Mouse (Mus musculus): ENCODE data around the gene Ak8. TPM values are rescaled to one million over a fixed set of nuclear protein-coding genes. Genes with fewer than 3 reads are reported as not detected.
A peak's percentile ranks its signal among the peaks of the same experiment; 100 is the strongest.

Gene Ak8
- polyA plus RNA-seq, 1 experiment from 2014 or later, result 2.0 TPM

DNA sequence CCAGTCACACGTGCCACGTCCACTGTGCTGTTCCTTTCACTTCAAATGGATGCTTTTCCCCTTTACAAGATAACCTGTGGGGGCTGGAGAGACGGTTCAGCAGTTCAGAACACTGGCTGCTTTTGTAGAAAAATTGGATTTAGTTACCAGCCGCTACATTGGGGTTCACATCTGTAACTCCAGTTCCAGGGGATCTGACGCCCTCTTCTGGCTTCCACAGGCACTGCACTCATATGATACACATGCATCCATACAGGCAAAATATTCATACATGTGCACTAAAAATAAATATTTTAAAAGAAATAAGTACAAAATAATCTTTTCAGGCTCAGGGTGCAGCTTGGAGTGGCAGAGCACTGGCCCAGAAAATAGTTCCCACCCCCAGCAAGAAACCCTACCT is 94.7 kb downstream of the Ak8 start:
- 74% methylated on average over 5 of the region's 5 CpGs for WGBS
- Histone ChIP-seq H3K36me3 (ENCODE audit: control insufficient read depth, insufficient read depth, low read length) (no peaks in the 10 kb centered on the region), H3K9me3 (ENCODE audit: control insufficient read depth, low read length) (no peaks in the 10 kb centered on the region), H3K4me2 (ENCODE audit: low read depth, low read length) (no peak overlapping the region), H3K4me1 (ENCODE audit: control insufficient read depth, insufficient read depth, low read length) (peaks cover 4% of the 10 kb centered on the region; the same call in 1 of the 2 replicates), H3K9ac (ENCODE audit: low read depth, low read length) (no peak overlapping the region), H3K27me3 (replicated peaks; ENCODE audit: control insufficient read depth, insufficient read depth, low read length) (no peaks in the 10 kb centered on the region), H3K27ac (replicated peaks; ENCODE audit: low read depth, low read length) (no peak overlapping the region), H3K4me3 (ENCODE audit: low read depth, low read length) (no peak overlapping the region)
- no peak for DNase-seq (ENCODE audit: low spot score)
- ATAC-seq (ENCODE audit: low read depth), result no peak

- H3K9me3 ChIP-seq (ENCODE audit: control insufficient read depth, low read length), result no peaks in the 10 kb centered on the region
- H3K36me3 ChIP-seq (ENCODE audit: control insufficient read depth, insufficient read depth, low read length), result no peaks in the 10 kb centered on the region
- peaks cover 4% of the 10 kb centered on the region; the same call in 1 of the 2 replicates for H3K4me1 ChIP-seq (ENCODE audit: control insufficient read depth, insufficient read depth, low read length)
- ATAC-seq (ENCODE audit: low read depth) (no peak), DNase-seq (ENCODE audit: low spot score) (no peak)
- WGBS, result 66% methylated on average over 8 of the region's 8 CpGs
- no peaks in the 10 kb centered on the region for H3K27me3 ChIP-seq (replicated peaks; ENCODE audit: control insufficient read depth, insufficient read depth, low read length)
- no peak overlapping the region for H3K9ac ChIP-seq (ENCODE audit: low read depth, low read length)
- H3K4me3 ChIP-seq (ENCODE audit: low read depth, low read length), result no peak overlapping the region
- no peak overlapping the region for H3K27ac ChIP-seq (replicated peaks; ENCODE audit: low read depth, low read length)
- H3K4me2 ChIP-seq (ENCODE audit: low read depth, low read length), result no peak overlapping the region
Observed at GRCm38 (mm10) chr2:28796298-28796697, 96.3 kb downstream of the Ak8 start.

GRCm38 (mm10) chr2:28797490-28798106 is 97.6 kb downstream of the Ak8 start:
- H3K27me3 ChIP-seq (replicated peaks; ENCODE audit: control insufficient read depth, insufficient read depth, low read length), result no peaks in the 10 kb centered on the region
- H3K27ac ChIP-seq (replicated peaks; ENCODE audit: low read depth, low read length), result no peak overlapping the region
- ATAC-seq (ENCODE audit: low read depth) (no peak; the same call in 1 of the 2 replicates), DNase-seq (ENCODE audit: low spot score) (peak; percentile 11)
- 43% methylated on average over 18 of the region's 18 CpGs for WGBS
- no peak overlapping the region for H3K4me3 ChIP-seq (ENCODE audit: low read depth, low read length)
- no peaks in the 10 kb centered on the region for H3K9me3 ChIP-seq (ENCODE audit: control insufficient read depth, low read length)
- H3K9ac ChIP-seq (ENCODE audit: low read depth, low read length), result no peak overlapping the region
- no peaks in the 10 kb centered on the region for H3K36me3 ChIP-seq (ENCODE audit: control insufficient read depth, insufficient read depth, low read length)
- no peak overlapping the region for H3K4me2 ChIP-seq (ENCODE audit: low read depth, low read length)
- H3K4me1 ChIP-seq (ENCODE audit: control insufficient read depth, insufficient read depth, low read length), result peaks cover 1% of the 10 kb centered on the region; the same call in 1 of the 2 replicates

GRCm38 (mm10) chr2:28798390-28798789 is 98.4 kb downstream of the Ak8 start:
- Histone ChIP-seq H3K4me2 (ENCODE audit: low read depth, low read length) (no peak overlapping the region), H3K4me1 (ENCODE audit: control insufficient read depth, insufficient read depth, low read length) (no peaks in the 10 kb centered on the region), H3K36me3 (ENCODE audit: control insufficient read depth, insufficient read depth, low read length) (no peaks in the 10 kb centered on the region), H3K27ac (replicated peaks; ENCODE audit: low read depth, low read length) (no peak overlapping the region), H3K4me3 (ENCODE audit: low read depth, low read length) (no peak overlapping the region), H3K27me3 (replicated peaks; ENCODE audit: control insufficient read depth, insufficient read depth, low read length) (no peaks in the 10 kb centered on the region), H3K9me3 (ENCODE audit: control insufficient read depth, low read length) (no peaks in the 10 kb centered on the region), H3K9ac (ENCODE audit: low read depth, low read length) (no peak overlapping the region)
- WGBS, result 42% methylated on average over 3 of the region's 3 CpGs
- ATAC-seq (ENCODE audit: low read depth), result no peak
- peak; percentile 42 for DNase-seq (ENCODE audit: low spot score)

- ATAC-seq (ENCODE audit: low read depth) (no peak), DNase-seq (ENCODE audit: low spot score) (peak; percentile 30)
- Histone ChIP-seq H3K9me3 (ENCODE audit: control insufficient read depth, low read length) (no peaks in the 10 kb centered on the region), H3K27me3 (replicated peaks; ENCODE audit: control insufficient read depth, insufficient read depth, low read length) (no peaks in the 10 kb centered on the region), H3K9ac (ENCODE audit: low read depth, low read length) (no peak overlapping the region), H3K4me3 (ENCODE audit: low read depth, low read length) (no peak overlapping the region), H3K27ac (replicated peaks; ENCODE audit: low read depth, low read length) (no peak overlapping the region), H3K4me2 (ENCODE audit: low read depth, low read length) (no peak overlapping the region), H3K36me3 (ENCODE audit: control insufficient read depth, insufficient read depth, low read length) (no peaks in the 10 kb centered on the region), H3K4me1 (ENCODE audit: control insufficient read depth, insufficient read depth, low read length) (no peaks in the 10 kb centered on the region)
- 46% methylated on average over 2 of the region's 2 CpGs for WGBS
Observed at GRCm38 (mm10) chr2:28799575-28799974, 99.6 kb downstream of the Ak8 start.

DNA sequence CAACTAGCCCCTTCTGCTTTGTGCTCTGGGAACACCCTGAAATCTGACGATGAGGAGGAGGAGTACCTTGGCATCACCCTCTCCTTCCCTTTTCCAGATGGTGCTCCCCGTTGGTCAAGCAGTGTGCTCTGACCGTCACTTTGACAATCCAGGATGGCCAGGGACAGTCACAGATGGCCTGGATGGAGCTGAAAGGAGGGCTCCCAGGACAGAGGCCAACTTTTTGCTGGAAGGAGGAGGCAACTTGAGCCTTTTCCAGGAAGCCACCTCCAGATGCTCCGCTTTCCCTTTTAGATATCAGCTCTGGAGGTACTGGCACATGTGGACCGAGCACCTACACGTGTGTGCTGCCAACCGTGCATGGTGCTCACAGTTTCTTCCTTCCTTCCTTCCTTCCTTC is 103.4 kb downstream of the Ak8 start:
- no peak overlapping the region for H3K4me2 ChIP-seq (ENCODE audit: low read depth, low read length)
- H3K4me1 ChIP-seq (ENCODE audit: control insufficient read depth, insufficient read depth, low read length), result no peaks in the 10 kb centered on the region
- ATAC-seq (ENCODE audit: low read depth) (no peak), DNase-seq (ENCODE audit: low spot score) (no peak)
- H3K4me3 ChIP-seq (ENCODE audit: low read depth, low read length), result no peak overlapping the region
- no peak overlapping the region for H3K9ac ChIP-seq (ENCODE audit: low read depth, low read length)
- no peaks in the 10 kb centered on the region for H3K36me3 ChIP-seq (ENCODE audit: control insufficient read depth, insufficient read depth, low read length)
- no peaks in the 10 kb centered on the region for H3K9me3 ChIP-seq (ENCODE audit: control insufficient read depth, low read length)
- WGBS, result 81% methylated on average over 7 of the region's 7 CpGs
- no peak overlapping the region for H3K27ac ChIP-seq (replicated peaks; ENCODE audit: low read depth, low read length)
- no peaks in the 10 kb centered on the region for H3K27me3 ChIP-seq (replicated peaks; ENCODE audit: control insufficient read depth, insufficient read depth, low read length)

- ATAC-seq (ENCODE audit: low read depth), result no peak
- Histone ChIP-seq H3K36me3 (ENCODE audit: control insufficient read depth, insufficient read depth, low read length) (no peaks in the 10 kb centered on the region), H3K27me3 (replicated peaks; ENCODE audit: control insufficient read depth, insufficient read depth, low read length) (no peaks in the 10 kb centered on the region), H3K4me2 (ENCODE audit: low read depth, low read length) (no peak overlapping the region), H3K4me1 (ENCODE audit: control insufficient read depth, insufficient read depth, low read length) (no peaks in the 10 kb centered on the region), H3K4me3 (ENCODE audit: low read depth, low read length) (no peak overlapping the region), H3K9ac (ENCODE audit: low read depth, low read length) (no peak overlapping the region), H3K9me3 (ENCODE audit: control insufficient read depth, low read length) (no peaks in the 10 kb centered on the region), H3K27ac (replicated peaks; ENCODE audit: low read depth, low read length) (no peak overlapping the region)
- DNase-seq (ENCODE audit: low spot score), result no peak
- WGBS, result 74% methylated on average over 6 of the region's 6 CpGs
Observed at GRCm38 (mm10) chr2:28808841-28809240, 108.9 kb downstream of the Ak8 start.

DNA sequence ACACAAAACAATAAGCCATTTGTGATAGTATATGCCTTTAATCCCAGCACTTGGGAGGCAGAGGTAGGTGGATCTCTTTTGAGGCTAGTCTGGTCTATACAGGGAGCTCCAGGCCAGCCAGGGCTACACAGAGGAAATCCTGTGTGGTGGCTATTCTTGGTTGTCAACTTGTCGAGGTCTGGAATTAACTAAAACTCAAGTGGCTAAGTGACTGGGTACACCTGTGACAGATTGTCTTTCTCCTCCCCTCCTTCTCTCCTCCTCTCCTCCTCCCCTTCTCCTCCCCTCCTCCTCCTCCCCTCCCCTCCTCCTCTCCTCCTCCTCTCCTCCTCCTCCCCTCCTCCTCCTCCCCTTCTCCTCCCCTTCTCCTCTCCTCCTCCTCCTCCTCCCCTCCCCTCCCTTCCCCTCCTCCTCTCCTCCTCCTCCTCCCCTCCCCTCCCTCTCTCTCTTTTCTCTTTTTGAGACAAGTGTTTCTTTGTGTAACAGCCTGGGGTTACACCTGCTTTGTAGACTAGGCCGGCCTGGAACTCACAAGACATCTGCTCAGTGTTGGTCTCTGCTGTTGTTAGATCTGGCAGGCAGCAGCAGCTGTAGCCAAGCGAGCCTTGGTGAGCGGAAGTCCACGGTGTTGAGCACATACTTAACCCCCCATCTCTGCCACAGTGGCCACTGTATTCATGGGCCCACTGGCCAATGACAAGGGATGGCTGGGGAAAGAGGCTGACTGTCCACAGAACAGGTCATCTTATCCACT is 110.5 kb downstream of the Ak8 start:
- no peak overlapping the region for H3K4me3 ChIP-seq (ENCODE audit: low read depth, low read length)
- no peaks in the 10 kb centered on the region for H3K9me3 ChIP-seq (ENCODE audit: control insufficient read depth, low read length)
- peak; percentile 26; the same call in 1 of the 2 replicates for ATAC-seq (ENCODE audit: low read depth)

GRCm38 (mm10) chr2:28818866-28819265 is 118.9 kb downstream of the Ak8 start:
- Histone ChIP-seq H3K4me2 (ENCODE audit: low read depth, low read length) (no peak overlapping the region), H3K4me3 (ENCODE audit: low read depth, low read length) (no peak overlapping the region), H3K36me3 (ENCODE audit: control insufficient read depth, insufficient read depth, low read length) (peaks cover 5% of the 10 kb centered on the region; the same call in 1 of the 2 replicates), H3K4me1 (ENCODE audit: control insufficient read depth, insufficient read depth, low read length) (no peaks in the 10 kb centered on the region), H3K27me3 (replicated peaks; ENCODE audit: control insufficient read depth, insufficient read depth, low read length) (no peaks in the 10 kb centered on the region), H3K9ac (ENCODE audit: low read depth, low read length) (no peak overlapping the region), H3K9me3 (ENCODE audit: control insufficient read depth, low read length) (no peaks in the 10 kb centered on the region), H3K27ac (replicated peaks; ENCODE audit: low read depth, low read length) (no peak overlapping the region)
- DNase-seq (ENCODE audit: low spot score), result no peak
- WGBS, result 61% methylated on average over 4 of the region's 4 CpGs
- no peak for ATAC-seq (ENCODE audit: low read depth)

More for the DNA sequence above, 110.5 kb downstream of the Ak8 start:
- no peaks in the 10 kb centered on the region for H3K36me3 ChIP-seq (ENCODE audit: control insufficient read depth, insufficient read depth, low read length)
- H3K9ac ChIP-seq (ENCODE audit: low read depth, low read length), result no peak overlapping the region
- peak; percentile 32 for DNase-seq (ENCODE audit: low spot score)
- WGBS, result 45% methylated on average over 5 of the region's 5 CpGs
- no peaks in the 10 kb centered on the region for H3K4me1 ChIP-seq (ENCODE audit: control insufficient read depth, insufficient read depth, low read length)
- no peak overlapping the region for H3K27ac ChIP-seq (replicated peaks; ENCODE audit: low read depth, low read length)
- H3K4me2 ChIP-seq (ENCODE audit: low read depth, low read length), result no peak overlapping the region
- H3K27me3 ChIP-seq (replicated peaks; ENCODE audit: control insufficient read depth, insufficient read depth, low read length), result no peaks in the 10 kb centered on the region

Data from embryonic facial prominence, embryonic 14.5 days (tissue).